Mouse (Mus musculus) cerebellum, postnatal 10 days (tissue): ENCODE results near the gene Gnaq.
"Not testable (repeated sequence)": the region's sequence is repeated elsewhere in the genome, so short reads cannot be mapped to it uniquely, and the experiment has no call there.

Source experiments
- DNase-seq, 2 experiments: peaks; one replicate each; pipeline ENCODE4 v3.0.0; 2021; ENCODE audit warnings: mixed read lengths in 2 of 2

Gnaq gene

DNA sequence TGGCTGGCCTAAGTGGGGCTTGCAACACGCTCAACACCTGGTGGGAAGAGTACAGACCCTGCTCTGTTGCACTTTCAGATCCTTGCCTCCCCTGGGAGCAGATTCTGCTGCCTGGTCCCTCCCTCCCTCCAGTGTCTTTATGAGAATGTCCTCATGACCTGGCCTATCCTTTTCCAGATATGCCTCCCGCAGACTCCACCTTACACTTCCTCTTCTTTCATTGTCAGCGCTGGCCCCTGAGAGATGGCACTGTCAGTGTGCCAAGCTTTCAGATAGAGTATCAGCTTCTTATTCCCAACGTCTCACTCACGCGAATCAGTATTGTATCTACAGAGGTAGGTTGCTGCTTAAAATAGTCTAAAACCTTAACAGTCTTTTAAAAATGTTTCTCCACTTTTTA, 129.0 kb downstream of the Gnaq start:
- DNase-seq, result no peak

DNA sequence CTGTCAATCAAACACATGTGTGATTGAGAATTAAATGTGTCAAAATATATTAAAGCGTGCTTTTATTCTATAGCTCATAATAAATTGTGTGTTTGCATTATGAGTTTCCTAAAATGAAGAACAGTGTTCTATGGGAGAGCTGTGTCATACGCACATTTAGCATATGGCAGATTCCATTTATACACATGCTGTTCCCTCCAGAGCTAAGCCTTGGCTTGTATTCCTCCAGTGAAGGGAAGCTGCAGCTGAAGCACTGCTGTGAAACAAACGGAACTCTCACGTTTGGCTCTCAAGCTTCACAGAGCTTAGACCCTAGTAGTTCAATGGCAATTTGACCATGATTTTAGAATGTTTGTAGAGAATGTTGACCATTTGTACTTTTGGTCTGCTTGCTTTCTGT, 129.7 kb downstream of the Gnaq start:
- DNase-seq, result no peak

DNA sequence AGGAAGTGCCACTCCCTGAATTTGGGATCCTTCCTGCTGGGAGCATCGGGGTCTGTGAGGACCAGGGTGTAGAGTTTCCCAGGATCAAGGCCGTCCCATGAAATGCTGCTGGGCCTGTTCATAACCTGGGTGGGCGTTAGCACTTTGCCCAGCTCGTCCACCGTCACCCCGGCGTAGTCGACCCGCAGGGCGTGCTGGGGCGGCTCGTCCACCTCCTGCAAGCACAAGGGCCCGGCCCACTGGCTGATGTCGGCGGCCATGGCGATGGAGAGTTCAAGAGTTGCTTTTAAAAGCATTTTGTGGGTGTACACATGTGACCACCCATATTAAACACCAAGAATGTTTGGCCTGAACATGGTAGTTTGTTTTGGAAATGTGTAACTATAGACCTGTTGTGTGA, 134.7 kb downstream of the Gnaq start:
- DNase-seq, result not testable (repeated sequence)

DNA sequence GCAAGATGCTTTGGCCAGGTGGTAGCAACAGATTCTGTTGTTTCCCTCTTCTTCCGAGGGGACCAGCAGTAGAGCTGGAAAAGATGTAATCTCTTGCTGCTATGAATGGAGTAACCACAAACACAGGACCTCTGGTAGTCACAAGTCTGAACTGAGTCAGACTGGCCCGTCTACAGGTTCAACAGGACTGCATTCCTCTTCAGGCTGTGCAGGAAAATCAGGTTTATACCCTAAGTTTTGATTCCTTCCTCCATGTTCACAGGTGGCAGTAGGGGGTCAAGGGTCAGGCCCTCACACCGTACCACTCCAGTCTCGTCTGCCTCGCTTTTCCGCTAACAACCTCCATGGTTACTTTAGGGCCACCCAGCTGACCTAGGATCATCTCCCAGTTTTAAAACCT, 137.6 kb downstream of the Gnaq start:
- DNase-seq, result no peak

DNA sequence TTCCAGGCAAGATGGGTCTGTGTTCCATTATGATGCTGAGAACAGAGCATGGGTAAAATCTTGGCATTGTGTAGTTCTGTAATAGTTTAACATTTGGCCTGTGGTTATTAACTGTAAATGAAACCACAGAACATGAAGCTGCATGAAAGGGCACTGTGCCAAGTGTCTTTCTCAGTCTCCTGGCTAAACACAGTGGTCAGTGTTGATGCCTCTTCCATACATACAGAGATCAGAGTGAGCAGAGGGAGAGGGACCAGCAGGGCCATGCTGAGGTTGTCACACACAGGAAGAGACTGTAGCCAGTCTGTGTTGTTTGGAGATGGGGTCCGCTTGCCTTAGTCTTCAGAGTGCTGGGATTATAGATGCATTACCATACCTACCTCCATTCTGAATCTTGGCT, 138.4 kb downstream of the Gnaq start:
- peak; percentile 54 to 62 for DNase-seq

DNA sequence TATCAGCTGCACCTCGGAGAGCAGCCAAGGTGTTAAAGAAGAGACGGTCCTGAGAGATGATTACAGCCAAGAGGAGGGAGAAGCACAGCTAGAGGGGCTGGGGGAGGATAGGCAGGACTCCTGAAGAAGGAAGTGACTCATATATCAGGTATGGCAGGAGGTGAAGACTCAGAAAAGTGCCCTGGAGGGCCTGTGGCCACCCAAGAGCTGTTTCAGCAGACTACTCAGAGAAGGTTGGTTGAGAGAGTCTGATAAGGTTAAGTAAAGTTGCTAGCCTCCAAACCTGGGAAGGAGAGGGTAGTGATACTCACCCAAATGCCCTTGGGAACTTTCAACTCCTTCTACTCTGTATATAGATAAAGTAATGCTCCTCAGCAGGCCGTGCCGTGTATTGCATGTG, 140.4 kb downstream of the Gnaq start:
- DNase-seq, result no peak

DNA sequence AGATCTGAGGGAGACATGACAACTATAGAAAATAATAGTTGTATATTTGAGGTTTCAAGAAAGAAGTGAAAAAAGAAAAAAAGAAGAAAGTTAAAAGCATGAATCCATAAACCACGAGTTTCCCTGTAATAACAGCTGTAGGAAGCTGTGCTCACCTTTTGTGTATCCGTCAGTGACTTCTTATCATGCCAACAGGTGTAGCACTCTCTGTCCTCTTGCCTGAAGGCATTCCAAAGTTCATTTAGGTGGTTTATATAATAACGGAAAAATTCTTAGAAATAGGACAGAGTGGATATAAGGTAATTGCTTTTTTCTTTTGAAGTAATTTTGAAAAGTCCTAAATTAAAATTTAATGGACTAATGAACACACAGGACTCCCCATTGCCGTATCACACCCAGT, 147.6 kb downstream of the Gnaq start:
- DNase-seq, result no peak

DNA sequence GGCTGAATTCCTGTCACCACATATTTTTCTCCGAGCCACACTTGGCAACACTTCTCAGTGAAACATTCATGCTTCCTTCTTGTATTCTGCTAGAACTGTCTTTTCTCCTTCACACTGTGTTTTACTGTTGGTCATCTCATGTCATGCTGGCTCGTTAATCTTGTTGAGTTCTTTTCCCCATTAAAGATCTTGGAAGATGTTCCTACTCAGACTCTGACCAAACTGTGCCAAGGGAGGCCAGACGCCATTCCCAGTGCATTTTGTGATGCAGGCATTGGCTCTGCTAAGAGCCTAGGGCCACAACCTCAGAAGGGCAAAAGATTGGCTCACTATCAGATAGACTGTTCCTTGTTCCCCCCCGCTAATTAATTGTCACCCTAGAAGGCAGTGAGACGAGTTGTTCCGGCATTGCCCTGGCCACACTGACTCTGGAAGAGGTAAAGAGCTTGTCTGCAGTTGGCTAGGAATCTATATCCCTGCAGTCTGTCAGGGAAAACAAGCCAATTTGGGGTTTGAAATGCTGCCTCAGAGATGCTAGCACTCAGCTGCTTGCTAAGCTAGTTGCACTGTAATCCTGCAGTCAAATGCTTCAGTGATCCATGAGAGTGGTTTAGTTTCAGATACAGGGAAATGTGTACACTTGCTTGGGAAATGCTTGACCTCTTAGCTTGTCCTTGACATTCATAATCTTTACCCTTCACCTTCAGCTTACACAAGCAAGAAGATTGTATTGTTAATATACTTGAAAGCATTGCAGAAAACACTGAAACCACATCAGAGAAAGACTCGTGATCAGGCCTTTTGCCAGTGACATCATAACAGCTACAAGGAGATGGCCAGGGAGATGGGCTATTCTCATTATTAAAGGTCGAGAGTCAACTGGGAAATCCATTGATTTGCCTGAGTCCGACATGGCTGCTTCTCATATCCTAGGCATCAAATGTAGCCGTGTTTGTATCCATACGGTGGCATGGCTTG, 152.7 kb downstream of the Gnaq start:
- DNase-seq, result peak; percentile 81 to 82

DNA sequence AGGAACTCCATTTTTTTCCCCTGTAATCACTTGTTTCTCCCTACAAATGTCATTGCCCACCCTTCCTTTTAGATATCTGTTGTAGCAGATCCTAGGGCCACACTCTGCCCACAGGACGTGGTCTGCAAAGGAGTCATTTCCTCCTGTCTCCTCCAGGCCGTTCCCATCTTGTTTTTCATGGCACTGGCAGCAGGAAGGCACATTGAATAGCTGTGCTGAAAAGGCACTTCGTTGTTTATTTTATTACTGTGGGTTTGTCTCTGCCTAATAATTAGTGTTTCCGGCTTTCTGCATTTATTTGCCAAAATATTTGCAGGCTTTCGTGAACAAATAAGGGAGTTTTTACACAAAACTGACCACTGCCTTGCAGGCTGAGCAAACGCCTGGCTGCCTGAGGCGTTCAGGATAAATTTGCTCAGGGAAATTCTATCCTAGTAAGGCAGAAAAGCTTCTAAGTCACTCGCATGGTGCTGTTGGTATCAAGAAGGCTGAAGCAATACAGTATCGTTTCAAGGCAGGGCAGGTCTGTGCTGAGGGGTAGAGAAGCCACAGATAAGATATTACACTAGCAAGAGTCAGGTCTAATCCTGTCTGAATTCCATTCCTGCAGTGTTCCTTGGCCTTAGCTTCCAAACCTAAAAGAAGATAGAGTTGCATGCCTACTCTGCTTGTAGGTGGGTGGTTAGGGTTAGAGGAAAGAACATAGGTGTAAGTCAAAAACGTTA, 154.0 kb downstream of the Gnaq start:
- DNase-seq, result no peak

DNA sequence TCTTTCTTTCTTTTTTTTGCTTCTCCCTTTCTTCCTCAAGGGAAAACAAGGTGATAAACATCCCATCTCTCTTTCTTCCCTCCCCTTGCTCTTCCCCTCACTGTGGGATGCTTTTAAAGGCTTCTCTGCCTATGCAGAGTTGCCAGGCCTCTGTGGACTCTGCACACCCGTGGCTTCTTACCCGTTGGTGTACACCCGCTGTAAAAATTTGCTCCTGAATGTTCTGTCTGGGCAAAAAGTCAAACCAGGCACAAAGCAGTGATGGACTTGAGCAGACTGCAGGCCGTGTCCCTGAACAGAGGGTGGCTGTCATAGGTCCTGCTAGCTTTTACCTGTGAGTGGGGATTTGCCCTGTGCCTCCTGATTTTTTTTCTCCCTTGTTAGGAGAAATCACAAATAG, 154.7 kb downstream of the Gnaq start:
- DNase-seq, result peak; percentile 44 to 52

DNA sequence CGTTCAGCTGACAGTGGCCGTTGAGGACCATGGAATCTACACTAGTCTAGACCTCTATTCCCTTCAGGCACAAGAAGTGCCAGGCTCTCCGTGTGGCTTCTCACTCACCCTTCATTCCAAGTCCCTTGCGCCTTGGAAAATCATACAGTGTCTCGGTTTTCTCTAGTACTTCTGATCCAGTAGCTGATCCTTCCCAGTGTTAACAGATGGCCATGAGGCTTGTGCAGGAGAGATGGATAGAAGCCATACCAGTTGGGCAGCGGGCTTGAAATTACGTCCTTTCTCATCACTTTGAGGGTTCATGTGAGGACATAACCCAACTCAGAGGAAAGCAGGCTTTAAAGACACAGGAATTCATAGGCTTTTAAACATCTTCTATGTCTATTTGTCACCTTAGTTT, 155.3 kb downstream of the Gnaq start:
- peak; percentile 88 for DNase-seq

DNA sequence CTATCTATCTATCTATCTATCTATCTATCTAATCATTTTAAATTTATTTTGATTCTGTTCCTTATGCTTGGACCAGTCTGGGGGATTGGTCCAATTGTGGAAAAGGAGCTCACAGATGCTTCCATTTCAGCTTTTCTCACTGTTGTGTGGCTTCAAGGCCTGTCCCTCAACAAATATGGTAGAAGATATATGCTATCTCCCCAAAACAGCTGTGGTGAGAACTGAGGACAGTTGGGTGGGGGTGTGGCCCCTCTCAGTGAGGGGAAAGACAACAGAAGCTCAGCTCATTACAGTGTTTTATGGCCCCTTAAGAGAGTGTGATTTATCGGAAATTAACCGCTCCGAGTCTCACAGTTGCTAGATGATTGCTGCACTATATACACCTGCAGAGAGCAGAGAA, 158.5 kb downstream of the Gnaq start:
- DNase-seq, result no peak

DNA sequence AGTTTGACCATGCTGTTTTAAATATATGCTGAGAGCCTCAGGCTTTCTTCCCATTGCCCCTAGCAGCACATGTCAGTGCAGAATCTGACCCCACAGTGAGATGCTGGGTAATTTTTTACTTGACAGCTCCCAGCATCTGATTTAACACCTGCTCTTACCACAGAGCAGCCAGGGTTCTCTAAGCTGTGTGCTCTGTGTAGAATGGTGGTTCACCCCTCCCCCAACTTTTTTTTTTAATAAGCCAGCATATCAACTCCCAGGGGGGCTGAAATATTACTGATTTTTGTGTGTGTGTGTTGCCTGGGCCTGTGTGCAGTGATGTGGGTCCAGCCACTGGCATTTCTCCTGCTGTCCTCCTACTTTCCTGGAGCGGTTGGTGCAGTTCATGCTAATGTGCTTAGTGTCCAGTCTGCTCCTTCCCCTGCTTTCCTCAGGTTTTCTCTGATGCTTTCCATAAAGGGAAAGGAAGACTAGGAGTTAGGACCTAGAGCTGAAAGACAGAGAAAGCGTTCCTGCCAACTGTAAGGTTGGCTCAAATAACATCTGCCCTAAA, 159.5 kb downstream of the Gnaq start:
- peak; percentile 52 to 68 for DNase-seq

DNA sequence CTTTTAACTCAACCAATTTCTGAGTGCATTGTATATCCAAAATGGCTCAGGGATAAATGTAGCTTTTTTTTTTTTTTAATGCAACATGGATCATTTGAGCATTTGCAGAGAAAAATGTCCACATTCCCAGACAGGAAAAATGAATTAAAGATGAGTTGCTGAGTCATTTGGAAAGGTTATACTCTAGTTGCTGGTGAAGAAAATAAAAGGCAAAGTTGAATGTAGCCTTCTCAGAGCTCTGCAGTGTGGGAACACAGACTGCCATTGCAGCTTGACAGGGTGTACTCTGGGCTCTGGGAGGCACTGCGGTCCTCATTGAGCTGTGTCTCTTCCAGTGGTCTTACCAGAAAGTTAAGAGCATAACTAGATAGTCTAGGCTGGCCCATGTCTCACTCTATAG, 160.3 kb downstream of the Gnaq start:
- DNase-seq, result no peak

DNA sequence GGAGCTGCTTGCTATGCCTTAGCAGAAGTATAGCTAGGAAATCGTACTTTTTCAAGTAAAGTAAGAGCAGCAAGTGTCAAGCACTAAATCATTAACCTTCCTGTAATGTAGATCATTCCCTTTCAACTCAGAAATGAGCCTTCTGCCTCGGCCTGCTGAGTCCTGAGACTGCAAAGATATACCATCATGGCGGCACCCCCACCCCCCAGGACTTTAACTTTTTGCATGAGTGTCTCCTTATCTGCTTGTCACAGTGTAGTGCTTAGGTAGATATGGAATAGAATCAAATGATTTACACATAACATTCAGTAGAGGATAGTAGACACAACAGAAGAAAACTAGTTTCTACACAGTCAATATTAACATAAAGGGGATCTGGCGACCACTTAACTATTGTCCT, 167.8 kb downstream of the Gnaq start:
- DNase-seq, result no peak

DNA sequence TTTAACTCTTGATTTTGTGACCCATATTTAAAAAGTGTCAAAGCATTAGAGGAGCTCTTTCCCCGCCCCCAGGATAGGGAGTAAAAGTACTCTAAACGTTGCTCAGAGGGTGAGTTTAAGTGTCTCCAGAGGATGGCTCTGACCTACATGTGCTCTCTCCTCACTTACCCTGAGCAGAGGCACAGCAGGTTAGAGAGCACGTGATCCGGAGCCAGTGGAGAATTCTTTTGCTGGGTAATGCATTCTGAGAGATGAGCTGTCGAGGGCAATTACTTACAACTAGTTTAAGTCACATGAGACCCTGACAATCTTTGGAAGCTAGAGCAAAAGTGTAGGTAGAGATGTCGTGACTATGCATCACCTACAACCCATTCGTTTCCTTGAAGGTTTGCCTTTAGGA, 168.7 kb downstream of the Gnaq start:
- no peak for DNase-seq

DNA sequence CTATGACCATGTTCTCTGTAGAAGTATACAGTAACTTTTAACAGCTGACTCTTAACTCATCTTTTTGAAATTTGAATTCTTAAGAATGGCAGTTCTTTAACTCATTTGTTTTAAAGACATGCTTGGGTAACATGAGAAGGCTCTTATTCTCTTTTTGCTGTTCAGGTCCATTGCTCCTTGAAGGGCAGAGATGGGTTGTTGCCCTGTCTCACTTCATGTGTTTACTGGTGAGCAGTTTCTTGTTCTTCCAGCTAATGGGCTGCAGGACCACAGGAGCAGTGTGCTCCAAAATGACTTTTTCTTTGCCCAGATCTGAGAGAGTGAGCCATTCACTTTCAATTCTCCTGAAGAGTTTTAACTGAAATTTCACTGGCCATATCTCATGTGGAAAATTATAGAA, 176.4 kb downstream of the Gnaq start:
- DNase-seq, result no peak

DNA sequence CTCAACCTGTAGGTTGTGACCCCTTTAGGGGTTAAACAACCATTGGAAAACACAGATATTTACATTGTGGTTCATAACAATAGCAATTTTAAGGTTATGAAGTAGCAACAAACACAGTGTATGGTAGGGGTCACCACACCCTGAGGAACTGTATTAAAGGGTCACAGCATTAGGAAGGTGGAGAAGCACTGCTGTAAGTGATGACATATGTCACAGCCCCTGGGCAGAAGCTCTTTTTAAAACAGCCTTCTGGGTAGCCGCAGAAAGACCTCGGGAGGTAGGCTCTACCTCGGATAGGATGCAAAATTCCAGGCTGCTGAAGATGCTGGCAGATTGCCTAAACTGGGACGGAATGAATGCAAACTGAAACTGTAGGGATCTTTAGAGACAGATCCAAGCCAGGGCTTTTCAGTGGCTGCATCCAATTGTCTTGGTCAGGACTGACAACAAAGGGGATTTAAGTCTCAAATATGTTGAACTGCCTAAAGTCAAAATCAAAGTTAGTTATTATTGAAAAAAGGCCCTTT, 181.7 kb downstream of the Gnaq start:
- peak; percentile 79 to 80 for DNase-seq

DNA sequence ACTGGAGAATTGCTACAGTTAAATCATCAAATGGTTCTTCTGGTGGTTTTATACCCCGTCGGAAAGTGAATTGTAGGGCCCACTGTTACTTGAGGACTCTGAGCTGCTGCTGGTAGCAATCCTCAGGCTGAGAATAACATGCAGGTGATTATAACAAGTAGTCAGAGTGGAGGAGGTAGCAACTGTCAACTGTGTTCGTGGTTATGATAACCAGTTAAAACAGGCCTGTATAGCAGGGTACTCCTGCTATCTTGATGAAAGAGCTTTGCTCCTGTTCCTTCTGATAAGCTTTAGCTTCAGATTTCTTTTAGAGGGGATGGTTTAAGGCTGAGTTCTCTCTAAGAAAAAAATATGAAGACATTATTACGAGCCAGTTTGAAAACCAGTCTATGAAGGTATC, 182.9 kb downstream of the Gnaq start:
- no peak for DNase-seq

DNA sequence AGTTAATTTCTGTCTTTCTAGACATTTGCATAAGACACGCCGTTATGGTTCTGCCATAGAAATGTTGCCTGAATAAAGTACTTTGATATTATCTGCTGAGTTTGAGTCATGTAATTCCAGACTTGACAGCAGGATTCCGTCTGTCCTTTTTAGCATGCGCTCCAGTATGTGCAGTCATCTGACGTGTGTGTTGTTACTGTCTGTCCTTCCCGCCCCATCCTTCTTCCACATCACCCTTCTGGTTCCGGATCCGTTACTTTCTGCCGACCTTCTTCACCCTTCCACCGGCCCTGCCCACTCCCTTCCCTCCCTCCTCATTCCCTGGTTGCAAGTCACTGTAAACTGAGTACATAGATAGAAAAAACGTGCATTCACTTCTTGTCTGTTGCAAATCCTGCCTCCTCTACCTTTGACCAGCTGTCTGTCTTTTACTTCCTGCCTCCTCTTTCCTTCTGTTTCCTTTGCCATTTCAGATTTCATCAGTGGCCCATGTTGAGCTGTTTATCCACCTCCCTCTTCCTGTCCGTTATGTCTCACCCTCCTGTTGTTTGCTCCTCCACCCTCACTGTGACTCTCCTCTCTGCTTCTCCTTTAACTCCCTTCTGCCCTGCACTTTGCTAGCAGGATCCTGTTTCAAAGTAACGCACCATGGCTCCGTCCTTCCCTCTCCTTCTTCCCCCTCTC, 185.6 kb downstream of the Gnaq start:
- DNase-seq, result no peak

DNA sequence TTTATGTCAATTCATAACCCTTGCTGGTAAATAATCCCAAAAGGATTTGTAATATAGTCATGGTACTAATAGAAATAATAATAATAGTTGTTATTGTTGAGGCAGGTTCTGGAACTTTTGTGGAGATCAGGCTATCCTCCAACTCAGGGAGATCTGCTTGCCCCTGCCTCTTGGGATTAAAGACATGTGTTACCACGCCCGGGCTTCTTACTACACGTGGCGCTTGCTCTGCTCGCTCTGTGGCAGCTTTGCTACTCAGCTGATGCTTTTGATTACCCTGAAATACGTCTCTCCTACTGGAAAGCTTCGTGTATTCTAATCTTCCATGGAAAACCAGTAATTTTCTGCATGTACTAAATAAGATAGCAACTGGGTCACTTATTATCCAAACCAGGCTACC, 187.4 kb downstream of the Gnaq start:
- DNase-seq, result no peak

DNA sequence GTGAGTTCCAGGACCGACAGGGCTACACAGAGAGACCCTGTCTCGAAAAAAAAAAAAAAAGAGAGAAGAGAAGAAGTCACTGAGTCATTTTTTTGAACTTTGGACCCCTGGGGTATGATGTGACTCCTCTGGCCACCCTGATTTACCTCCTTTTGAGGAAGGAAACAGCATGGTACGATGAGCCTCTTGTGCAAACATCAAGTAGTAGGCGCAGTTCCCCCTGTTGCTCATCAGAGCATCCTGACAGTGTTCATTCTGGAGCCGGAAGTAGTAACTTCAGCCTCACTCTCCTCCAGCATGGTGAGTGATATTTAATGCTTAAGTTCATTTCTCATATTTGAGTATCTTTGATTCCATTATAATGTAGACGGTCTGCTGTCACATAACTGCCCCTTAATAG, 190.4 kb downstream of the Gnaq start:
- DNase-seq, result no peak

DNA sequence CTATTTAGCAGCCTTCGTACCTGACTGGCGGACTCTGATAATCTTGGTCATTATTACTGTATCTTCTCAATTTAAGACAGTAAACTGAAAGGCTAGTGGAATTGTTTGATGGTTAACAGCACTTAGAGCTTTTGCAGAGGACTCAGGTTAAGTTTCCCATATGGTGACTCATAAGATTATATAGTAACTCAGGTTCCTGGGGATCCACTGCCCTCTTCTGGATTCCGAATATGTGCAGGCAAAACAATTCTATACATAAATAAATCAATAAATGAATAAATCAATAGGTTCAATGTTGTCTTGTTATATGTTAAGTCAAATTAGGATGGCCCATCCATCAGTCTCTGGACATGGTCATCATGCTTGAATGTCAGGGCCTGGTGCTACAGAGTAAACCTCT, 191.6 kb downstream of the Gnaq start:
- DNase-seq, result no peak
